Mouse (Mus musculus): ENCODE data around the gene Olfr212. TPM values are rescaled to one million over a fixed set of nuclear protein-coding genes. Genes with fewer than 3 reads are reported as not detected.
"Not testable (repeated sequence)": the region's sequence is repeated elsewhere in the genome, so short reads cannot be mapped to it uniquely, and the experiment has no call there.

Gene Olfr212
- total RNA-seq (2021) = under 1 TPM; 0.14 to 0.20 TPM

DNA sequence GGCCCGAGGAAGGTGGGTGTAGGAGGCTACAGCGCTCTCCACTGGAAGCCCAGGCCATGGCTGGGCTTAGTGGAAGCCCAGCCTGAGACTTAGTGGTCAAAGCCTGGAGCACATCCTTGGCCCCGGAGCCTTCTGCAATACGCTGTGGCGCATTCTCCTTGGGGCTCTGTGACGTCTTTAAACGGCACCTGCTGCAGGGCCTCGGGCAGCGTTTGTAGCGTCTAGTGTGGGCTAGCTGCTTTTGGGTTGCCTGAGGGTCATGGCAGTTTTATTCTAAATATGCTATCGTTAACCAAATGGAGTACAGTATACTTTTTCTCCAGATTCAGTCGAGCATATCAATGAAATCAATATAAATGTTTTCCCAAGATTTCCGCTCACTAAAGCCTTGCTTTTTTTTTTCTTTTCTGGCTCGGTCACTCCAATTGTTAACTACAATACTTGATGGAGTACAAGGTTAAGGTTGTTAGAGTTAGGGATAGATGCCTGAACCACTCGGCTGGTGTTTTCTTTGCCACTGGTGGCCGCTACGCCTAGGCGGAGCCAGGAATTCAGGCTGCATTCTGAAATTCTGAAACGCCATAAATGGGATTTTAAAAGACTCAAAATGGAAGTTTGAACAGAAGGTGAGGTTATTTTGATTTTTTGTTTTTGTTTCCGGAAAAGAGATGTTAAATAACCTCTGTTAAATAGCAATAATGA, at the start of gene Olfr212:
Olfr212 (plus strand) TSS at position 215 of the 702 bp plus-strand sequence.
- not testable (repeated sequence) for DNase-seq

DNA sequence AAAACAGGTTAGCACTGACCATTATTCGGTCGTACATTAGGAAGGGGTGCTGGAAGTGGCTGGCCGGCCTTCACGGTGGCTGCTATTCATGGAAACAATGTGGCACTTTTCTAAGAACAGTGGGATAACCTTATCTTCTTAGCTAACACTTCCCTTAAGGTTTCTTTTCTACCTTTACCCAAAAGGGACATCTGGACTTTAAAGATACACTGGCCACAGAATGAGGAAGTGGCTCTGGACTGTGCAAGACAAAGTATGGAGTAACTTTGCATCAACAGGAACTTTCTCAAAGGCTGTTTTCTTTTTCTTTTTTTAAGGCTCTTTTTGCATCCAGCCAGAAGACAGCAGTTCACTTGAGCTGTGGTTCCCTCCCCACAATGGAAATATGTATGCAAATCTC, 47.6 kb upstream of the Olfr212 start:
- DNase-seq = no peak
- intact Hi-C loops (cut with DNase I) = no loop called here

More for the DNA sequence above, at the start of gene Olfr212:
- intact Hi-C loops (cut with DNase I) = not testable (repeated sequence)

GRCm38 (mm10) chr6:116459232-116459631, 47.1 kb upstream of the Olfr212 start:
- DNase-seq = no peak
- intact Hi-C loops (cut with DNase I) = no loop called here

DNA sequence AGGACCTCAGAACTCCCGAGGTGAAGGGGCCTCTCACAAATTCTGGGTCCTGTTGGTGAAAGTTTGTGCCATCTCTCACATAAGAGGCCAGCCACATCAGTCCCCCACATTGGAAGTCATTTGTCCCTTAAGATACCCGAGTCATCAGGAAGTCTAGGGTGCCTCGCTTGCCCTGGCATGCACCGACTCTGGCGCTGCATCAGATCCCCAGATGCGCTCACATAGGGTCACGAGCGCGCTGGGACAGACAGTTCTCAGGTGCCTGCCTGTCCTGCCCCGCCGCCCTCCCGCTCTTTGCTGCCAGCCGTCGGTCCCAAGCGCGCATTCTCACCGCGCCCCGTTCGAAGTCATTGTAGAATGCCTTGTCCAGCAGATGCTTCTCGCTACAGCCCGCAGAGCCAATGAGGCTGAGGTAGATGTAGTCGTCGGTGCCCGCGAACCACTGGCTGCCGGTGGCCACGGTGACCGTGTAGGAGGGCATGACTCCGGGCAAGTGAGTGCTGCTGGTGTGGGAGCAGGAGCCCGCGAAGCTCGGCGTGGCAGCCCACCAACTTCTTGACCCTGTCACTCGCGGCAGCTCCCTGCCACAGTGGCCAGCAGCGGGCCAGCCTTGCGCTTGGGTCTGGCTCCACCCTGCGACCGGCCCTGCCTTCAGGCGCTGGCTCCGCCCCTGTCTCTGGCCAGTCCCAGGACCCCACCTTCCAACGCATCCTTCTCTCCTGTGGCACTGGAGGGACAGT, 45.6 kb upstream of the Olfr212 start, which contains the start of gene Alox5:
Alox5 (minus strand) TSS at position 635 of the 740 bp plus-strand sequence.
- intact Hi-C loops (cut with DNase I) = no loop called here

DNA sequence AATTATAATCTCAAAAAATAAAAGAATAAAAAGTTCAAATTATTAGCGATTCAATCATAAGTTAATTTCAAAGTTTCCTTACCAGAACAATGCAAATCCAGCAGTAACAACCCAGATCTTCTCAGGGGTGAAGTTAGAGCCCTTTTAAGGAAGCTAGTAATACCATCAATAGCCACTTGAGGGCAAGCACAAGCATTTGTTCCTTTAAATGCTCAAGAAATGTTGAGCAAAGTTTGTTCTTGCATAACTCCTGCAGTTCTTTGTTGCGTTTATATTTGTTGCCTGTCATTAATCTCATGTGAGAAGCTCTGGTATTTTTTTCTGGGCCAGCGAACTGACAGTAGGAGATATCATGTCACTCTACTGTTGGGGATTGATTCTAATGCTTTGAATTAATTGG, 38.2 kb upstream of the Olfr212 start:
- intact Hi-C loops (cut with DNase I) = no loop called here
- no peak for DNase-seq

More for the DNA sequence above, 45.6 kb upstream of the Olfr212 start, which contains the start of gene Alox5:
- DNase-seq = peak; percentile 19

DNA sequence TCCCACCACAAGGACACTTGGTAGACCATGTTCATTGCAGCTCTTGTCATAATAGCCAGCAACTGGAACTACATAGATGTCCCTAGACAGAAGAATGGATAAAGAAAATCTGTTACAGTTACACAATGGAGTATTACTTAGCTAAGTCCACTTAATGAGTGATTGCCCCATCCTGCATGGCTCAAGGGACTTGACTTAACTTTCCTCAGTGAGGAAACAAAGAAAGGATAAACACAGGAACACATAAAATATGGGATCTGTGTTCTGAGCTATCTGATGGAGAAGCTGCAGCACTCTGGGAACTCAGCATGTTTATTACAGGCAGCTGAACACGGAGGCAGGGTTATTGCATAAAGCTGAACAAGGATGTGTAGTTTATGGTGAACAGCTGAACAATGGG, 21.2 kb upstream of the Olfr212 start:
- no peak for DNase-seq
- intact Hi-C loops (cut with DNase I) = no loop called here

GRCm38 (mm10) chr6:116486833-116487232, 19.5 kb upstream of the Olfr212 start:
- intact Hi-C loops (cut with DNase I) = no loop called here
- no peak for DNase-seq

- DNase-seq = peak; percentile 21
- intact Hi-C loops (cut with DNase I) = no loop called here
Observed at GRCm38 (mm10) chr6:116488791-116489190, 17.5 kb upstream of the Olfr212 start, which contains the start of gene Olfr211. Olfr211 (plus strand) TSS chr6:116489091.

- no peak for DNase-seq
- intact Hi-C loops (cut with DNase I) = no loop called here
Observed at GRCm38 (mm10) chr6:116493742-116494141, 12.6 kb upstream of the Olfr212 start.

- intact Hi-C loops (cut with DNase I) = no loop called here
- no peak for DNase-seq
Observed at GRCm38 (mm10) chr6:116495960-116496359, 10.4 kb upstream of the Olfr212 start.

DNA sequence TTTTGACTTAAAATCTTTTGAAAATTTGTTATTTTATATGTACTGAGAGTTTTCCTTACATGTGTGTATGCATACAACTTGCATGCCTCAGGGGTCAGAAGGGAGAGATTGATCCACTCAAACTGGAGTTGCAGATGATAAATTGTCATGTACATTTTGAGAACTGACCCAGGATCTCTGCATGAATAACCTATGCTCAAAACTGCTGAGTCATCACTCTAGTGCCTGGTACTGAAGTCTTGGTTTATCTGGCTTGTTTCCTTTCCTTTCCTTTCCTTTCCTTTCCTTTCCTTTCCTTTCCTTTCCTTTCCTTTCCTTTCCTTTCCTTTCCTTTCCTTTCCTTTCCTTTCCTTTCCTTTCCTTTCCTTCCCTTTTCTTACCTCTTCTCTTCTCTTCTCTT, 8.5 kb downstream of the Olfr212 start:
- DNase-seq = no peak
- intact Hi-C loops (cut with DNase I) = no loop called here

DNA sequence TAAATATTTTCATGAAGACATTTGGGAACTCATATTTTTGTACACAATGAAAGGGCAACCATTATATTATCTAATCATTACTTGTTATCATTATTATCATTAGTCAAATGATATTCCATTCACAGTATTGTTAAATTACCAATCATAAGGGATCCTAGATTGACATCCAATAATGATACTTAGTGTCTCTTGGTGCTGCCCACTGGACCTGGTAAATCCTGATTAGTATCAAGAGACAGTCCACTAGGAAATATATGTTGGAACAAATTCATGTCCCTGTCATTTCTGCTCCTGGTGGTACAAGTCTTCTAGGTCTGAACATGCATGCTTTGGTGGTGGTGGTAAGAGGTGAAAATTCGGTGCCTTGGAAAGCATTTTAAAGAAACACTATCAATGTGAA, 31.8 kb downstream of the Olfr212 start, which contains the start of gene Olfr213:
Olfr213 (plus strand) TSS at position 301 of the 400 bp plus-strand sequence.
- DNase-seq = no peak
- intact Hi-C loops (cut with DNase I) = no loop called here

DNA sequence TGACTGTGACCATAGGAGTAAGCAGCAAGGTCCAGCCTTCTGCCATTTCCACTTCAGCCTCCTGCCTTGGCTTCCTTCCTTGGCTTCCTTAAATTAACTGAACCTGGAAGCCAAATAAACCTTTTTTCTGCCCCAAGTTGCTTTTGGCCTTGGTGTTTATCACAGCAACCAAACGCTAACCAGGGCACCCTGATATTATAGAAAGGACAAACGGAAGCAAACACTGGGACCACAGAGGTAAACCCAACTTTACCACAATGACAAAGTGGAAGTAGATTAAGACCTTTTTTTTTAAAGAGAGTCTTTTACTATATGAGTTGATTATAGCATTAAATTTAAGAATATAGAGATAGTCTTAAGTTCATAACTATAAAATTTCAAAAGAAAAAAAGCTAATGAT, 36.2 kb downstream of the Olfr212 start:
- no peak for DNase-seq
- intact Hi-C loops (cut with DNase I) = no loop called here

DNA sequence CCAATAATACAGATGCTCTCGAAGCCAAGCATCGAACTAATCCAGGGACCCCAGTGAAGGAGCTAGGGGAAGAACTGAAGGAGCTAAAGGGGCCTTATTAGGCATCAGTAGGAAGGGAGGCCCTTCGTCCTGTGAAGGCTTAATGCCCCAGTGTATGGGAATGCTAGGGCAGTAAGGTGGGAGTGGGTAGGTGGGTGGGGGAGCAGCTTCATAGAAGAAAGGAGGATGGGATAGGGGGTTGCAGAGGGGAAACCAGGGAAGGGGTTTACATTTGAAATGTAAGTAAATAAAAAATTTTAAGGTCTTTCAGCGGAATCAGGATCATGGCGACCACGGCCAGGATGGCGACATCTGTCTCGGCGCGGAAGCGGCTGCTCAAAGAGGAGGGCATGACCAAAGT, 44.5 kb downstream of the Olfr212 start, which contains the start of gene Gm5580:
Gm5580 (plus strand) TSS at position 301 of the 400 bp plus-strand sequence.
- DNase-seq = not testable (repeated sequence)

DNA sequence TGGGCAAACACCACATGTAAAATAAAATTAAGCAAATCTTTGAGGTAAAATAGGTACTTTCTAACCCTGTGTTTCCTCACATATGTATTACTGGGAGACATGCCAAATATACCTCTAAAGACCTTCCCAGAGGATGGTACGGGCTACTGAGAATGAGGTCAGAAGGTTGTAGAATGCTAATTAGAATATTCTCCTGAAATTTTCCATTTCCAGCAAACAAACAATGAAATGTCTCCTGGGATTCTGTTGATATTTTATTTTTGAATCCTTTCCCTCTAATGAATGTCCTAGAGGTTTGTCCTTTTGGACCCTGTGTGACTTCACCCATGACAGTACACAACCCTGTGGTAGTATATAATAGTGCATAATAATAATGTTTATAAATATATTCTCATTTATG, 47.6 kb downstream of the Olfr212 start, which contains the start of gene Olfr214:
Olfr214 (plus strand) TSS at position 301 of the 400 bp plus-strand sequence.
- DNase-seq = no peak
- intact Hi-C loops (cut with DNase I) = no loop called here

More for the DNA sequence above, 44.5 kb downstream of the Olfr212 start, which contains the start of gene Gm5580:
- intact Hi-C loops (cut with DNase I) = not testable (repeated sequence)

- no peak for DNase-seq
- intact Hi-C loops (cut with DNase I) = no loop called here
Observed at GRCm38 (mm10) chr6:116554952-116555351, 48.6 kb downstream of the Olfr212 start.

Other genes starting within 250 kb of the Olfr212 start
- gene Zfand4, start 242.3 kb upstream of the Olfr212 start, total RNA-seq (2021) = 10 to 100 TPM in 1 of 2 experiments, 1 to 10 TPM in 1; 7.5 to 11.6 TPM
- 100 to 1,000 TPM in 1 of 2 experiments, 10 to 100 TPM in 1; 98.6 to 103 TPM for gene March8, start 168.5 kb upstream of the Olfr212 start, total RNA-seq (2021)
- gene Alox5, start 45.3 kb upstream of the Olfr212 start, total RNA-seq (2021) = 1 to 10 TPM; 1.3 to 1.4 TPM
- gene Olfr211, start 17.4 kb upstream of the Olfr212 start, total RNA-seq (2021) = not detected
- gene Olfr213, start 31.9 kb downstream of the Olfr212 start, total RNA-seq (2021) = not detected
- gene Gm5580, start 44.6 kb downstream of the Olfr212 start, total RNA-seq (2021) = 1 to 10 TPM; 2.5 to 3.9 TPM
- gene Olfr214, start 47.7 kb downstream of the Olfr212 start, total RNA-seq (2021) = not detected
- not detected for gene Olfr215, start 77.7 kb downstream of the Olfr212 start, total RNA-seq (2021)
- gene Zfp422, start 122.5 kb downstream of the Olfr212 start, total RNA-seq (2021) = 10 to 100 TPM; 42.0 to 49.9 TPM
- 1 to 10 TPM in 1 of 2 experiments, under 1 TPM in 1; 0.54 to 2.7 TPM for gene Depp1, start 144.1 kb downstream of the Olfr212 start, total RNA-seq (2021)
- 1 to 10 TPM; 2.9 to 3.4 TPM for gene Rassf4, start 167.4 kb downstream of the Olfr212 start, total RNA-seq (2021)
- gene Tmem72, start 210.4 kb downstream of the Olfr212 start, total RNA-seq (2021) = under 1 TPM; 0.12 to 0.22 TPM